Mouse (Mus musculus) limb, embryonic 14.5 days (tissue): Measurements from ENCODE around the gene Chchd6. TPM values are rescaled to one million over a fixed set of nuclear protein-coding genes. Genes with fewer than 3 reads are reported as not detected.

Source experiments
- ATAC-seq: fragments of 200-750 bp; cut with Nextera tagmentation; 2 replicates; pipeline ENCODE4 v1.8.0; 2017; ENCODE audit warnings: low read depth, moderate number of reproducible peaks, moderate TSS enrichment; ENCODE audit not compliant: low FRiP score
- DNase-seq: peaks from one replicate; pipeline ENCODE4 v3.0.0-alpha.2; 2015; ENCODE audit warnings: low spot score
- H3K27ac ChIP-seq: fragments of 300-500 bp; sonication (generic); replicated peaks from 2 replicates; pipeline ENCODE4 v1.5.1; 2014; ENCODE audit warnings: low read depth, mild to moderate bottlenecking, low read length, moderate library complexity, mixed read lengths
- H3K27me3 ChIP-seq: fragments of 300-500 bp; sonication (generic); 2 replicates; pipeline ENCODE4 v1.6.1; 2014; ENCODE audit warnings: low read length, mixed read lengths; ENCODE audit not compliant: control insufficient read depth, insufficient read depth
- H3K36me3 ChIP-seq: fragments of 300-500 bp; sonication (generic); 2 replicates; pipeline ENCODE4 v1.6.1; 2014; ENCODE audit warnings: mild to moderate bottlenecking, low read length, moderate library complexity, mixed read lengths; ENCODE audit not compliant: control insufficient read depth, insufficient read depth
- H3K4me1 ChIP-seq: fragments of 300-500 bp; sonication (generic); 2 replicates; pipeline ENCODE4 v1.6.1; 2014; ENCODE audit warnings: antibody characterized with exemption, low read length, mixed read lengths; ENCODE audit not compliant: control insufficient read depth, insufficient read depth
- H3K4me2 ChIP-seq: fragments of 300-500 bp; sonication (generic); replicated peaks from 2 replicates; pipeline ENCODE4 v1.6.1; 2014; ENCODE audit warnings: low read depth, mild to moderate bottlenecking, low read length, moderate library complexity; ENCODE audit not compliant: severe bottlenecking
- H3K4me3 ChIP-seq: fragments of 300-500 bp; sonication (generic); replicated peaks from 2 replicates; pipeline ENCODE4 v1.5.1; 2014; ENCODE audit warnings: low read length
- H3K9ac ChIP-seq: fragments of 300-500 bp; sonication (generic); 2 replicates; pipeline ENCODE4 v1.6.1; 2014; ENCODE audit warnings: mild to moderate bottlenecking, low read depth, low read length, moderate library complexity; ENCODE audit not compliant: severe bottlenecking
- H3K9me3 ChIP-seq: fragments of 300-500 bp; sonication (generic); 2 replicates; pipeline ENCODE4 v1.6.1; 2016; ENCODE audit warnings: low read length; ENCODE audit not compliant: control insufficient read depth
- POLR2A ChIP-seq: fragments of 200-500 bp; IDR thresholded peaks from 2 replicates; pipeline ENCODE4 v1.8.0; 2012; ENCODE audit warnings: inconsistent platforms, mild to moderate bottlenecking, moderate library complexity, borderline replicate concordance; ENCODE audit not compliant: insufficient read depth, insufficient read length; ENCODE audit errors: extremely low read depth
- WGBS: fragments of 180-500 bp; shearing (Covaris S2); extraction: QIAGEN DNeasy Blood & Tissue Kit; methylation state at CpG from one replicate; pipeline ENCODE4 v1.1.7; 2014; 5-methylcytosine and 5-hydroxymethylcytosine counted together
- polyA plus RNA-seq, 2 experiments: library from polyadenylated mRNA; depleted of rRNA in 1 of 2; stranded (reverse) in 1 of 2; unstranded in 1 of 2; fragments of >200 nt; fragmentation: Nextera tagmentation in 1 of 2; extraction: Ambion mirVana in 1 of 2; gene quantifications; 2 replicates each; pipeline versions ENCODE4 v1.2.1 to v1.2.3; 2012 to 2014

The Chchd6 gene
- polyA plus RNA-seq, 2 experiments, result 40.6 to 55.9 TPM

DNA sequence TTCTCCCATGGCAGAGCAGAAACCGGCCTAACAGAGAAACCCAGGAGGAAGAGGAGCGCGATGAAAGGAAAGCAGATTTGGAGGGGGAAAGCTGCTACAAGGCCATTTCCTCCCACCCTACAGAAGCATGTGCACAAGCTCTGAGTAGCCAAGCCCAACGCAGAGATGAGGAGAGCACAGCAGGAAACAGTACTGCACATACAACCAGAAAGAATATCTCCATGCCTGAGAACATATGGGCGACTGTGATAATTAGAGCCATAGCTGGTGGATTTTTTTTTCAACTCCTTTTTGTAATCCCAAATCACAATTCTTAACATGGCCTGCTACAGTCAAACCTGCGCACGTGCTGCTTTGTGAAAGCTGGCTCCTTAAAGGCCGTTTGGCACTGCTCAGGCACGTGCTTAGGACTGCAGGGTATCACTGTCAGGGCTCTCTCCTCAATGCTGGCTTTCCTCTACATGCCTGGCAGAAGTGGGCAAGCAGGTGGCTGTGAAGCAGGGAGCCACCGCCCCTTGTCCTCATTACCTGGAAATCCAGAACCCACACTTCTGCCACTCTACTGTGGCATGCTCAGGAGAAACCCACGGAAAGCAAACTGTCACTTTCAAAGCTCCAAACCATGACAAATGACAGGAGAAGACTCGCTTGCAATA, 129.3 kb downstream of the Chchd6 start:
- H3K36me3 ChIP-seq, result no peaks in the 10 kb centered on the region
- no peak overlapping the region for H3K27ac ChIP-seq
- DNase-seq, result no peak
- no peaks in the 10 kb centered on the region for H3K9me3 ChIP-seq
- no peak overlapping the region for H3K9ac ChIP-seq
- no peak for TF ChIP-seq POLR2A
- WGBS, result 74% methylated on average over 12 of the region's 12 CpGs
- no peak overlapping the region for H3K4me2 ChIP-seq
- no peak for ATAC-seq
- H3K27me3 ChIP-seq, result no peaks in the 10 kb centered on the region
- peaks cover 10% of the 10 kb centered on the region for H3K4me1 ChIP-seq
- H3K4me3 ChIP-seq, result no peak overlapping the region

DNA sequence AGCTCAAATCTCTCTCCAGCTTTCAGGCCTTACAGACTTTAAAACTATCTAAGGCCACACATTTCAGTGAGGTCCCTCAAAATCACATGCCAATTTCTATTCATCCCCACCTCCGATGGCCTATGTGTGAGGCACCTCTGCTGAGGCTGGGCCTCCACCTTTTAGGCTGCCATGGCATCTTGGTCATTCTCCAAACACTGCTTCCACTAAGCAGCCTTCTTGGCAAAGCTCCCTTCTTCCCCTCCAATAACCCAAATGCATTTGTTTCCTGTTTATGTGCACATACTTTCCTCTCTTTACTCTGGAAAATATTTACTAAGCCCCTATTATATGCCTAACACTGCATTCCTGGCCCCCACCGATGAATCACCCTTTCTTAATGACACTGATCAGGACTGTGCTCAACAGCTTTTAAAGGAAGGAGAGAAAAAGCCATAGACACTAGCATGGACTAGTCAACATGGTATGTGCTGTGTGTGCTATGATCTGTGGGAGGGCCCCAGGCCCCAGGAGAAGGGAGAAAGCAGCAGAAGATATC, 133.2 kb downstream of the Chchd6 start:
- Histone ChIP-seq H3K27me3 (no peaks in the 10 kb centered on the region), H3K4me3 (no peak overlapping the region), H3K9me3 (no peaks in the 10 kb centered on the region), H3K9ac (no peak overlapping the region), H3K36me3 (no peaks in the 10 kb centered on the region), H3K27ac (no peak overlapping the region), H3K4me2 (no peak overlapping the region), H3K4me1 (peaks cover 10% of the 10 kb centered on the region)
- ATAC-seq (no peak), DNase-seq (no peak)
- 75% methylated on average over 2 of the region's 2 CpGs for WGBS
- no peak for TF ChIP-seq POLR2A

DNA sequence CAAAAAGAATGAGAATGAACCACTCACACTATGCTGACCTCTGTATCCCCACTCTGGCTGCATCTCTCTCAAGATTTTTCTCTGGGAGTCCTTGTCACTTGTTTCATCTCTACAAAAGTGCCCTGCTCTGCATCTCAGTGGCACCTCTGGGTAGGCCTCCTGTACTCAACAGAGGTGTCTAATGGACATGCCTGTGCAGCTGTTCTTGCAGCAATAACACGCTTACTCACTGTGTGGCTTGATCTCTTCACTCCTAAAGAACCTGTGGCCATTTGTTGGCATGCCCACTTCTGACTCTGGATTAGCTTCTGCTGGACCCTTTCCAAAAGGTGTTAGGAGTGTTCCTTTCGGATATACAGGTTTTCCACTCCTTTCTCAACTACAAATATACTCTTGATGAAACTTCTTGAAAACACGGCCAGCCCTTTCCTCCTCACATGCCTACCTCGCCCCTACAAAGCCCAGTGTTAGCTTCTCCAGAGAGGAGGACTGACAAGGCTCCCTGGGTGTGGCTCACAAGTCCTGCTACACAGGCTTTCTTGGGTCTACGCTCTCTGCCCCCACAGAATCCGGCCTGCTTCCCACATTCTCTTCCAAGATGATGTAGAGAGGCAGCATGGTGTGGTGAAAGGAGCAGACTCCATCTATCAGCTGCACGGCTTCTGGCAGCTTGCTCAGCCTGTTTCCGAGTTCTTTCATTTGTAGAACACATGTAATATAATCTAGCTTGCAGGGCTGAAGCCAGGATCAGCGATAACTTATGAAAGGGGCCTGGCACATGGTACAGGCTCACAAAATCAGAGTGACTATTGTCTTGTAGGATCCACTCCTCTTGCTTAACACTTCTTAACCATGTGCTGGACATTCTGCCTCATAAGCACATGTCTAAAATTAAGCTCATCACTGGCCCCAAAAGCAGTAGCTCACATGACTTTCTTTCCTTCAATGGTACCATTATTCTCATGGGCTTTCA, 133.9 kb downstream of the Chchd6 start:
- Histone ChIP-seq H3K4me2 (no peak overlapping the region), H3K27me3 (no peaks in the 10 kb centered on the region), H3K4me1 (peaks cover 10% of the 10 kb centered on the region), H3K9ac (no peak overlapping the region), H3K27ac (no peak overlapping the region), H3K36me3 (no peaks in the 10 kb centered on the region), H3K4me3 (no peak overlapping the region), H3K9me3 (no peaks in the 10 kb centered on the region)
- 65% methylated on average over 9 of the region's 9 CpGs for WGBS
- no peak for ATAC-seq
- DNase-seq, result peak; percentile 38
- no peak for TF ChIP-seq POLR2A

DNA sequence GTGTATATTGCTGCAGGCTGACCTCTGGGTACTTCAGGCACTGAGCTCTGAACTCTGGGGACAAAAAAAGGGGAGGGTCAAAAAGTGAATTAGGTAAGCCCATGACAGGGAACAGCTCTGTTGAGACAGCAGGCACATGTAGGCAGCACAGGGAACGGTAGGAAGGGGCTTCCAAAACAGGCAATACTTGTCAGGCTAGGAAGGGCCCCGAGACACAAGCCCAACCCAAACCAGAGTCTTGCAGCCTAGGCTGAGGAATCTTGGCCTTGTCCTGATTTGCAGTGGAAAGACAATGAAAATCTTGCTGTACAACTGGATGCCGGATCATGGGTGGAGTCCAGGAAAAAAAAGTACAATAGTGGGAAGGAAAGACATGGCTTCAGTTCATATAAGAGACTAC, 135.8 kb downstream of the Chchd6 start:
- no peak for TF ChIP-seq POLR2A
- no peak overlapping the region for H3K27ac ChIP-seq
- DNase-seq, result no peak

DNA sequence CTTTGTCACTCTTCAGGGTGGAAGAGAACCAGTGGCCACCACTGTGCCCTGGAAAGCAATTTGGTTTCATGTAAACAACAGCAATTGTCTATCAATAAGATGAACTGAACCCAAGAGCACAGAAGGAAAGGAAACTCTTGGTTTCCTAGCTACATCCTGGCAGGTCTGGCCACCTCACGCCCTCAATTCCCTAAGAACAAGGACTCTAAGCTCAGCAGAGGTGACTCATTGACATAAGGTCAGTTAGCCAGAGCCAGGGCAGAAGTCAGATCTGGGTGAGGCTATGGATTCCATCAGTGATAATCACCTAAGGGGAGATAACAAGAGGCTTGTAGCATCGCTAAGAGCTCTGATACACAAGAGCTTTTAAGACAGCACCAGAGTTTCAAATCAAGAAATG, 137.9 kb downstream of the Chchd6 start:
- WGBS, result 59% methylated on average over 2 of the region's 2 CpGs
- no peak for TF ChIP-seq POLR2A
- H3K27ac ChIP-seq, result no peak overlapping the region
- no peaks in the 10 kb centered on the region for H3K9me3 ChIP-seq
- H3K27me3 ChIP-seq, result no peaks in the 10 kb centered on the region
- H3K36me3 ChIP-seq, result no peaks in the 10 kb centered on the region
- ATAC-seq (no peak), DNase-seq (no peak)
- peaks cover 21% of the 10 kb centered on the region for H3K4me1 ChIP-seq
- no peak overlapping the region for H3K4me3 ChIP-seq
- H3K4me2 ChIP-seq, result no peak overlapping the region
- H3K9ac ChIP-seq, result no peak overlapping the region

More for the DNA sequence above, 135.8 kb downstream of the Chchd6 start:
- Histone ChIP-seq H3K4me2 (no peak overlapping the region), H3K36me3 (no peaks in the 10 kb centered on the region), H3K9me3 (no peaks in the 10 kb centered on the region), H3K4me1 (peaks cover 10% of the 10 kb centered on the region), H3K9ac (no peak overlapping the region), H3K27me3 (no peaks in the 10 kb centered on the region), H3K4me3 (no peak overlapping the region)
- no peak for ATAC-seq
- 62% methylated on average over 3 of the region's 3 CpGs for WGBS
